Mouse (Mus musculus) neural tube, embryonic 15.5 days (tissue): ENCODE data around the gene C87977. TPM values are rescaled to one million over a fixed set of nuclear protein-coding genes. Genes with fewer than 3 reads are reported as not detected.
"Not testable (repeated sequence)": the region's sequence is repeated elsewhere in the genome, so short reads cannot be mapped to it uniquely, and the experiment has no call there.

Experiments
- ATAC-seq: fragments of 200-750 bp; cut with Nextera tagmentation; 2 replicates; pipeline ENCODE4 v1.8.0; 2017; ENCODE audit warnings: mild to moderate bottlenecking, moderate TSS enrichment, moderate library complexity; ENCODE audit not compliant: low FRiP score
- H3K27ac ChIP-seq: fragments of 300-500 bp; sonication (generic); replicated peaks from 2 replicates; pipeline ENCODE4 v1.5.1; 2015; ENCODE audit warnings: mild to moderate bottlenecking, inconsistent platforms
- H3K27me3 ChIP-seq: fragments of 300-500 bp; sonication (generic); replicated peaks from 2 replicates; pipeline ENCODE4 v1.6.1; 2015; ENCODE audit warnings: inconsistent platforms
- H3K36me3 ChIP-seq: fragments of 300-500 bp; sonication (generic); 2 replicates; pipeline ENCODE4 v1.6.1; 2015; ENCODE audit warnings: inconsistent platforms
- H3K4me1 ChIP-seq: fragments of 300-500 bp; sonication (generic); 2 replicates; pipeline ENCODE4 v1.6.1; 2015; ENCODE audit warnings: inconsistent platforms
- H3K4me2 ChIP-seq: fragments of 300-500 bp; sonication (generic); 2 replicates; pipeline ENCODE4 v1.6.1; 2015; ENCODE audit warnings: inconsistent platforms, mild to moderate bottlenecking, moderate library complexity
- H3K4me3 ChIP-seq: fragments of 300-500 bp; sonication (generic); replicated peaks from 2 replicates; pipeline ENCODE4 v1.5.1; 2015; ENCODE audit warnings: mild to moderate bottlenecking, inconsistent platforms
- H3K9ac ChIP-seq: fragments of 300-500 bp; sonication (generic); replicated peaks from 2 replicates; pipeline ENCODE4 v1.6.1; 2015; ENCODE audit warnings: mild to moderate bottlenecking, inconsistent platforms
- H3K9me3 ChIP-seq: fragments of 300-500 bp; sonication (generic); replicated peaks from 2 replicates; pipeline ENCODE4 v1.6.1; 2016; ENCODE audit warnings: inconsistent platforms
- WGBS: fragments of 180-500 bp; shearing (Covaris S2); methylation state at CpG from one replicate; pipeline ENCODE4 v1.1.7; 2015; ENCODE audit warnings: mixed read lengths; 5-methylcytosine and 5-hydroxymethylcytosine counted together
- polyA plus RNA-seq: library from polyadenylated mRNA; unstranded; fragments of >200 nt; fragmentation: Nextera tagmentation; extraction: Ambion mirVana; gene quantifications from 2 replicates; pipeline ENCODE4 v1.2.1, GENCODE M21; 2015

C87977 gene
- not detected in 2 replicates for polyA plus RNA-seq

DNA sequence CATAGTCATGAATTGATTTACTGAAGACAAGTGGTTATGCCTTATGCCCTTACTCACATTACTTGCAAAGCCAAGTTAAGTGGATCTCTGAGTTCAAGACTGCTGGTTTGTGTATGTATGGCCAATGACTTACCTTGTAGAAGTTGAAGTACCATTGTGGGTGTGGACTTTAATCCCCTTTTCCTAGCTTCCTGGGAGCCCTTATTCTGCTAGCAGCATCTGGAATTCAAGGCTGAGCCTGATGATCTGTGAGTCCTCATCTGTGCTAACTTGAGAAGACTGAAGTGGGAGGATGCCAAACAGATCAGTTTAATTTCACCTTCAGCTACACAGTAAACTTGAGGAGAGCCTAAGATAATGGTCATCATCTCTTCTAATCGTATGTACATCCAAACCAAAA is at the start of gene C87977:
C87977 (minus strand) TSS at position 101 of the 400 bp plus-strand sequence.
- WGBS, result 82% methylated on average over 1 of the region's 1 CpGs
- ATAC-seq, result not testable (repeated sequence)

DNA sequence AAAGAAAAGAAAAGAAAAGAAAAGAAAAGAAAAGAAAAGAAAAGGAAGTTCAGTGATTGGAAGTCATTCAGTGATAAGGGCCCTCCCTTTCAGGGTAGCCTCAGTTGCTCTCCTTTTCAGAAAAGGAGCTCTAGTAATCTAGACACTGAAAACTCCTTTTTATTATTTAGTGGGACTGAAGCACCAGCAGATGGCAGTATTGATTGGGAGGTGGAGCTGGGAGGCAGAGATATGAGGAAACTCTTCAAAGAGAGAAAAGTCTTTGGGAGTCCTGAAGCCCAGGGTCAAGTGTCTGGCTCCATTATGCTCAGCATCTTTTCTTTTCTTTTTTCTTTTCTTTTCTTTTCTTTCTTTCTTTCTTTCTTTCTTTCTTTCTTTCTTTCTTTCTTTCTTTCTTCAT is 41.6 kb upstream of the C87977 start:
- H3K4me1 ChIP-seq, H3K4me3 ChIP-seq, H3K27me3 ChIP-seq, H3K9ac ChIP-seq, ATAC-seq, H3K4me2 ChIP-seq, H3K27ac ChIP-seq, H3K36me3 ChIP-seq, H3K9me3 ChIP-seq: not testable (repeated sequence)

More for the DNA sequence above, at the start of gene C87977:
- not testable (repeated sequence) for H3K9me3 ChIP-seq, H3K27me3 ChIP-seq, H3K4me3 ChIP-seq, H3K27ac ChIP-seq, H3K36me3 ChIP-seq, H3K4me1 ChIP-seq, H3K4me2 ChIP-seq, H3K9ac ChIP-seq

DNA sequence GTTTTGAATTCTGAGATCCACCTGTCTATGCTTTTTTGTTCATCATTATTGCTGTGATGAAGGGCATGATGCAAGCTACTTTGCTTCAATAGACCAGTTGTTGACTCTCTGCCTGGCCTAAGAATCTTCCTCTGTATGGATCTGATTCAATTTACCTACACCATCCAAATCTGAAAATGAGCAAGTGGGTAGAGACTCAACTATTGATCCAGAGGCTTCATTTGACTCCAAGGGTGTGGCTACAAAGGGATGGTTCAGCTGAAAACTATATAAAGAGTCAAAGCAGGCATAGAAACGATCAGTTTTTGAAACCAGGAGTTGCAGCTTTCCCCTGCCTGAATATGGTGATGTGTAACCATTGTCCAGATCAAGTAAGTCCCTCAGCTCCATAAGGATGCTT is 22.7 kb downstream of the C87977 start, which contains the start of gene Oog2:
Oog2 (plus strand) TSS at position 301 of the 400 bp plus-strand sequence.
- 39% methylated on average over 1 of the region's 1 CpGs for WGBS
- Histone ChIP-seq H3K27me3 (no peaks in the 10 kb centered on the region), H3K9me3 (peaks cover 16% of the 10 kb centered on the region), H3K36me3 (no peaks in the 10 kb centered on the region), H3K4me3 (no peak within 1 kb of the TSS), H3K4me2 (no peak within 1 kb of the TSS), H3K9ac (no peak within 1 kb of the TSS), H3K4me1 (no peaks in the 10 kb centered on the region), H3K27ac (no peak within 1 kb of the TSS)
- ATAC-seq, result no peak

DNA sequence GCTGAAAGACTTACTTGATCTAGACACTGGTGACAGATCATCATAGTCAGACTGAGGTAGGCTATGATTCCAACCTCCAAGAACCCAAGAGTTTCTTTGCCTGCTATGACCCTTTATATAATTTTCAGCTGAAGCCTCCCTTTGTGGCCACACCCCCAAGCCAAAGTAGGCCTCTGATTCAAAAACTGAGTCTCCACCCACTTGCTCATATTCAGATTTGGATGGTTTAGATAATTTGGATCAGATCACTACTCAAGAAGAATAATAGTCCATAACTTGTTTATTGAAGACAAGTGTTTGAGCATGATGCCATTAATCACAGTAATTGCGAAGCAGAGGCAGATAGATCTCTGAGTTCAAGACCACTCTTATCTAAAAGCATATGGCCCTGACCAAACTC is 50.6 kb downstream of the C87977 start, which contains the start of gene Oog3:
Oog3 (minus strand) TSS at position 101 of the 400 bp plus-strand sequence.
- Histone ChIP-seq H3K9me3 (peaks cover 35% of the 10 kb centered on the region), H3K27me3 (no peaks in the 10 kb centered on the region), H3K4me3 (no peak within 1 kb of the TSS), H3K4me2 (no peak within 1 kb of the TSS), H3K4me1 (no peaks in the 10 kb centered on the region), H3K36me3 (no peaks in the 10 kb centered on the region), H3K9ac (no peak within 1 kb of the TSS), H3K27ac (no peak within 1 kb of the TSS)
- no peak for ATAC-seq
- WGBS, result 76% methylated on average over 1 of the region's 1 CpGs

Other genes with a start within 250 kb of the C87977 start
- gene Gm13101, start 246.4 kb downstream of the C87977 start, polyA plus RNA-seq, result not detected in 2 replicates
- gene Pramef17, start 218.9 kb downstream of the C87977 start, polyA plus RNA-seq, result not detected in 2 replicates
- gene Pramel4, start 154.2 kb downstream of the C87977 start, polyA plus RNA-seq, result not detected in 2 replicates
- not detected in 2 replicates for gene Gm13102, start 106.8 kb downstream of the C87977 start, polyA plus RNA-seq
- gene Oog3, start 50.7 kb downstream of the C87977 start, polyA plus RNA-seq, result not detected in 2 replicates
- gene Oog2, start 22.6 kb downstream of the C87977 start, polyA plus RNA-seq, result not detected in 2 replicates
- gene Pramel5, start 67.2 kb upstream of the C87977 start, polyA plus RNA-seq, result not detected in 2 replicates
- not detected in 2 replicates for gene Gm13128, start 116.9 kb upstream of the C87977 start, polyA plus RNA-seq
- not detected in 2 replicates for gene Gm13119, start 144.6 kb upstream of the C87977 start, polyA plus RNA-seq
- gene Pramef20, start 164.6 kb upstream of the C87977 start, polyA plus RNA-seq, result not detected in 2 replicates
- not detected in 2 replicates for gene Pramef12, start 195.1 kb upstream of the C87977 start, polyA plus RNA-seq
- gene 1700012P22Rik, start 225.5 kb upstream of the C87977 start, polyA plus RNA-seq, result not detected in 2 replicates
- not detected in 2 replicates for gene Gm9944, start 240.0 kb upstream of the C87977 start, polyA plus RNA-seq